Mouse (Mus musculus): ENCODE measurements around the gene Chrne.

GRCm38 (mm10) chr11:70651391-70651790 lies 32.4 kb upstream of the Chrne start:
- TF ChIP-seq CTCF (IDR thresholded peaks at IDR 0.05; ENCODE audit: borderline replicate concordance, insufficient read depth, low read depth, low read length), result no peak
- TF ChIP-seq POLR2A (IDR thresholded peaks at IDR 0.05; ENCODE audit: borderline replicate concordance, insufficient read depth, low read length), result no peak

All from cerebellum, adult 2 months (tissue).